Mouse (Mus musculus): ENCODE data around the gene Cdca4. TPM values are rescaled to one million over a fixed set of nuclear protein-coding genes. Genes with fewer than 3 reads are reported as not detected.

The Cdca4 gene
- polyA plus RNA-seq, 1 experiment from 2014 or later = 146 TPM

DNA sequence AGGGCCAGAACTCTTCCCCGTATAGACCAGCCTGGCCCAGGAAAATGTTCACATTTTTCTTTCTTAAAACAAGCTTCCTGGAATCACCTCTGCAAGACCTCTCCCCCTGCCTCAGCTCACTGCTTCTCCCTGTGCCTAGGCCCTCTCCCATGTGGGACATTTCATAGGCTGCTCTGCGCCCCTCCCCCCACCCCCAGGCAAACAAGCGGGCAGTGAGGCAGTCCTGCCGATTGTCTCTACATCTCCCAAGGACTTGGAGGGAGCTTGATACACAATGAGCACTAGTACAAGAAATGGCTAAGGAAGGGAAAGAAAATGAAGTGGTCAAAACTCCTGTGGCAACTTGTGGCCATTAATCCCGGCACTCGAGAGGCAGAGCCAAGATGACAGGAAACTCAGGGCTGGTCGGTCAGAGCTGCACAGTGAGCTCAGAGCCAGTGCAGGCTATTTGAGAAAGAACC lies 34.8 kb downstream of the Cdca4 start:
- Histone ChIP-seq H3K4me3 (ENCODE audit: low read depth, low read length) (no peak overlapping the region), H3K27ac (ENCODE audit: low read depth, low read length) (no peak overlapping the region), H3K36me3 (ENCODE audit: control insufficient read depth, insufficient read depth, low read length) (no peaks in the 10 kb centered on the region), H3K9me3 (ENCODE audit: control insufficient read depth, low read length) (no peaks in the 10 kb centered on the region), H3K9ac (ENCODE audit: low read depth, low read length) (no peak overlapping the region), H3K27me3 (ENCODE audit: control insufficient read depth, insufficient read depth, low read length) (no peaks in the 10 kb centered on the region), H3K4me1 (replicated peaks; ENCODE audit: control insufficient read depth, insufficient read depth, low read length) (no peaks in the 10 kb centered on the region), H3K4me2 (replicated peaks; ENCODE audit: low read depth, low read length) (no peak overlapping the region)
- DNase-seq (ENCODE audit: low spot score) (no peak), ATAC-seq (ENCODE audit: low FRiP score) (no peak)
- 38% methylated on average over 7 of the region's 7 CpGs for WGBS

- H3K27ac ChIP-seq (ENCODE audit: low read depth, low read length) = no peak overlapping the region
- no peaks in the 10 kb centered on the region for H3K27me3 ChIP-seq (ENCODE audit: control insufficient read depth, insufficient read depth, low read length)
- no peak for DNase-seq (ENCODE audit: low spot score)
- no peak overlapping the region for H3K9ac ChIP-seq (ENCODE audit: low read depth, low read length)
- no peak overlapping the region for H3K4me2 ChIP-seq (replicated peaks; ENCODE audit: low read depth, low read length)
- WGBS = 83% methylated on average over 13 of the region's 13 CpGs
- no peak for ATAC-seq (ENCODE audit: low FRiP score)
- no peaks in the 10 kb centered on the region for H3K36me3 ChIP-seq (ENCODE audit: control insufficient read depth, insufficient read depth, low read length)
- no peak overlapping the region for H3K4me3 ChIP-seq (ENCODE audit: low read depth, low read length)
- H3K4me1 ChIP-seq (replicated peaks; ENCODE audit: control insufficient read depth, insufficient read depth, low read length) = no peaks in the 10 kb centered on the region
- H3K9me3 ChIP-seq (ENCODE audit: control insufficient read depth, low read length) = no peaks in the 10 kb centered on the region
These were observed 35.4 kb downstream of the Cdca4 start for GRCm38 (mm10) chr12:112793601-112794355.

GRCm38 (mm10) chr12:112791026-112791425 lies 38.2 kb downstream of the Cdca4 start:
- H3K27me3 ChIP-seq (ENCODE audit: control insufficient read depth, insufficient read depth, low read length) = no peaks in the 10 kb centered on the region
- DNase-seq (ENCODE audit: low spot score) (no peak), ATAC-seq (ENCODE audit: low FRiP score) (no peak)
- H3K4me1 ChIP-seq (replicated peaks; ENCODE audit: control insufficient read depth, insufficient read depth, low read length) = no peaks in the 10 kb centered on the region
- WGBS = 78% methylated on average over 8 of the region's 8 CpGs
- H3K4me2 ChIP-seq (replicated peaks; ENCODE audit: low read depth, low read length) = no peak overlapping the region
- no peaks in the 10 kb centered on the region for H3K9me3 ChIP-seq (ENCODE audit: control insufficient read depth, low read length)
- H3K27ac ChIP-seq (ENCODE audit: low read depth, low read length) = no peak overlapping the region
- H3K4me3 ChIP-seq (ENCODE audit: low read depth, low read length) = no peak overlapping the region
- H3K9ac ChIP-seq (ENCODE audit: low read depth, low read length) = no peak overlapping the region
- H3K36me3 ChIP-seq (ENCODE audit: control insufficient read depth, insufficient read depth, low read length) = no peaks in the 10 kb centered on the region

- Histone ChIP-seq H3K4me3 (ENCODE audit: low read depth, low read length) (no peak overlapping the region), H3K27me3 (ENCODE audit: control insufficient read depth, insufficient read depth, low read length) (no peaks in the 10 kb centered on the region), H3K4me2 (replicated peaks; ENCODE audit: low read depth, low read length) (no peak overlapping the region), H3K4me1 (replicated peaks; ENCODE audit: control insufficient read depth, insufficient read depth, low read length) (no peaks in the 10 kb centered on the region), H3K27ac (ENCODE audit: low read depth, low read length) (no peak overlapping the region), H3K36me3 (ENCODE audit: control insufficient read depth, insufficient read depth, low read length) (no peaks in the 10 kb centered on the region), H3K9me3 (ENCODE audit: control insufficient read depth, low read length) (no peaks in the 10 kb centered on the region), H3K9ac (ENCODE audit: low read depth, low read length) (no peak overlapping the region)
- 99% methylated on average over 10 of the region's 10 CpGs for WGBS
- DNase-seq (ENCODE audit: low spot score) = no peak
- ATAC-seq (ENCODE audit: low FRiP score) = no peak
These were observed 54.7 kb downstream of the Cdca4 start for GRCm38 (mm10) chr12:112774481-112774880.

- DNase-seq (ENCODE audit: low spot score) (no peak), ATAC-seq (ENCODE audit: low FRiP score) (no peak)
- no peak overlapping the region for H3K4me3 ChIP-seq (ENCODE audit: low read depth, low read length)
- no peak overlapping the region for H3K4me2 ChIP-seq (replicated peaks; ENCODE audit: low read depth, low read length)
- no peaks in the 10 kb centered on the region for H3K36me3 ChIP-seq (ENCODE audit: control insufficient read depth, insufficient read depth, low read length)
- 87% methylated on average over 6 of the region's 6 CpGs for WGBS
- H3K9me3 ChIP-seq (ENCODE audit: control insufficient read depth, low read length) = no peaks in the 10 kb centered on the region
- H3K27ac ChIP-seq (ENCODE audit: low read depth, low read length) = no peak overlapping the region
- H3K27me3 ChIP-seq (ENCODE audit: control insufficient read depth, insufficient read depth, low read length) = no peaks in the 10 kb centered on the region
- no peaks in the 10 kb centered on the region for H3K4me1 ChIP-seq (replicated peaks; ENCODE audit: control insufficient read depth, insufficient read depth, low read length)
- H3K9ac ChIP-seq (ENCODE audit: low read depth, low read length) = no peak overlapping the region
These were observed 55.2 kb downstream of the Cdca4 start for GRCm38 (mm10) chr12:112774026-112774425.

DNA sequence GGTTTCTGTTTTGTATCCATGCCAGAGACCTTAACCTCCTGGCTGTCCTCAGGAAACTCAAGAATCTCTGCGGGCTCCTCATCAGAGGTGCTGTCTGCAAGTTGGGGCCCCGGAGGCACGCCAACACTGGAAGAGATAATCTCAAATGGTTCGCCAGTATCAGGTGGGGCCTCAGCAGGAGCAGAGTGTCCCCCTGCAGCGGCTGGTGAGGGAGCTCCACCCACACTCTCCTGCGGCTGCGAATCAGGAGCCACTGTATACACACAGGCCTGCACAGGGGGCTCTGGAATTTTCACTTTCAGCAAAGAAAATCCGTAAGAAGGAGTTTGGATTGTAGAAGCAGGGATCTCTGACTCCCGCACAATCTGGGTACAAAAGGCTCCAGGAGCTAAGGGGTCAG lies 55.9 kb downstream of the Cdca4 start:
- H3K27ac ChIP-seq (ENCODE audit: low read depth, low read length) = no peak overlapping the region
- H3K9ac ChIP-seq (ENCODE audit: low read depth, low read length) = no peak overlapping the region
- WGBS = 41% methylated on average over 9 of the region's 9 CpGs
- H3K36me3 ChIP-seq (ENCODE audit: control insufficient read depth, insufficient read depth, low read length) = no peaks in the 10 kb centered on the region
- ATAC-seq (ENCODE audit: low FRiP score) = no peak
- no peak overlapping the region for H3K4me2 ChIP-seq (replicated peaks; ENCODE audit: low read depth, low read length)
- no peaks in the 10 kb centered on the region for H3K27me3 ChIP-seq (ENCODE audit: control insufficient read depth, insufficient read depth, low read length)
- H3K9me3 ChIP-seq (ENCODE audit: control insufficient read depth, low read length) = no peaks in the 10 kb centered on the region
- no peaks in the 10 kb centered on the region for H3K4me1 ChIP-seq (replicated peaks; ENCODE audit: control insufficient read depth, insufficient read depth, low read length)
- DNase-seq (ENCODE audit: low spot score) = no peak
- no peak overlapping the region for H3K4me3 ChIP-seq (ENCODE audit: low read depth, low read length)

GRCm38 (mm10) chr12:112772306-112772705 lies 56.9 kb downstream of the Cdca4 start:
- WGBS = 93% methylated on average over 14 of the region's 14 CpGs
- H3K4me3 ChIP-seq (ENCODE audit: low read depth, low read length) = no peak overlapping the region
- H3K27ac ChIP-seq (ENCODE audit: low read depth, low read length) = no peak overlapping the region
- ATAC-seq (ENCODE audit: low FRiP score) (no peak), DNase-seq (ENCODE audit: low spot score) (no peak)
- no peaks in the 10 kb centered on the region for H3K9me3 ChIP-seq (ENCODE audit: control insufficient read depth, low read length)
- no peaks in the 10 kb centered on the region for H3K4me1 ChIP-seq (replicated peaks; ENCODE audit: control insufficient read depth, insufficient read depth, low read length)
- H3K36me3 ChIP-seq (ENCODE audit: control insufficient read depth, insufficient read depth, low read length) = no peaks in the 10 kb centered on the region
- H3K27me3 ChIP-seq (ENCODE audit: control insufficient read depth, insufficient read depth, low read length) = no peaks in the 10 kb centered on the region
- no peak overlapping the region for H3K4me2 ChIP-seq (replicated peaks; ENCODE audit: low read depth, low read length)
- H3K9ac ChIP-seq (ENCODE audit: low read depth, low read length) = no peak overlapping the region

DNA sequence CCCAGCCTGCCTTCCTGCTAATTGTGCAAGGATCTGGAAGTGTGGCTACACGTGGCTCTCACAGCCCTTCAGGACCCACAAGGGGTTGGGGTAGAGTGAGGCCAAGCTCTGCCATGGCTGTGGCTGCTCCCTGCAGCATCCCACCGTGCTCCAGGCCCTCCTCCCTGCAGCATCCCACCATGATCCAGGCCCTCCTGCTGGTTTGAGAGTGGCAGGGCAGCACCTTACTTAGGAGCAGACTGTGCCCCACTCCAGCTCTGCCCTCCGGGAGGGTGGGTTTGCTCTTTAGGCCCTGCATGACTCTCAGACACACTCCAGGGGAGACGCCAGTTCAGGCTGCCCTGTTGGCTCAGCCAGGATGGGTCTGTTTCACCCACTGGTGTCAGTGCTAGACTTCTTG lies 58.8 kb downstream of the Cdca4 start:
- no peaks in the 10 kb centered on the region for H3K4me1 ChIP-seq (replicated peaks; ENCODE audit: control insufficient read depth, insufficient read depth, low read length)
- no peak overlapping the region for H3K9ac ChIP-seq (ENCODE audit: low read depth, low read length)
- H3K9me3 ChIP-seq (ENCODE audit: control insufficient read depth, low read length) = no peaks in the 10 kb centered on the region
- ATAC-seq (ENCODE audit: low FRiP score) (no peak), DNase-seq (ENCODE audit: low spot score) (no peak)
- H3K4me2 ChIP-seq (replicated peaks; ENCODE audit: low read depth, low read length) = no peak overlapping the region
- H3K27me3 ChIP-seq (ENCODE audit: control insufficient read depth, insufficient read depth, low read length) = no peaks in the 10 kb centered on the region
- no peaks in the 10 kb centered on the region for H3K36me3 ChIP-seq (ENCODE audit: control insufficient read depth, insufficient read depth, low read length)
- no peak overlapping the region for H3K27ac ChIP-seq (ENCODE audit: low read depth, low read length)
- WGBS = 84% methylated on average over 4 of the region's 4 CpGs
- H3K4me3 ChIP-seq (ENCODE audit: low read depth, low read length) = no peak overlapping the region

All from hindbrain, embryonic 11.5 days (tissue).